Mouse (Mus musculus) spleen, embryonic (tissue): ENCODE data around the gene Lmbr1l.

Source experiments
- CTCF ChIA-PET: fragments of 350-600 bp; sonication (Branson Sonifier 250); formaldehyde crosslinking; loops from one replicate; lab custom pipeline; 2022; lab: Charles Lee

Gene Lmbr1l

GRCm38 (mm10) chr15:98871070-98871915 is 46.7 kb downstream of the Lmbr1l start, which contains the start of gene Kmt2d:
TSS of gene Kmt2d (minus strand) at chr15:98871204.
- CTCF ChIA-PET = no interaction called here

- CTCF ChIA-PET = interaction anchor here (0.6 kb wide), 2 partner anchors 81 to 925 kb away, joined by 4 to 9 read pairs; no protein-coding TSS in a partner anchor
These were observed 47.6 kb downstream of the Lmbr1l start for GRCm38 (mm10) chr15:98870179-98871069.

- CTCF ChIA-PET = interaction anchor here (0.6 kb wide), 2 partner anchors 82 to 924 kb away, joined by 4 to 9 read pairs; no protein-coding TSS in a partner anchor
These were observed 48.5 kb downstream of the Lmbr1l start for GRCm38 (mm10) chr15:98869342-98870178.

GRCm38 (mm10) chr15:98868346-98869063 is 49.5 kb downstream of the Lmbr1l start:
- CTCF ChIA-PET = interaction anchor here (0.6 kb wide), 1 partner anchor 19 kb away, joined by 3 read pairs; no protein-coding TSS in a partner anchor

- CTCF ChIA-PET = no interaction called here
These were observed 50.7 kb downstream of the Lmbr1l start for GRCm38 (mm10) chr15:98867321-98867720.

GRCm38 (mm10) chr15:98866501-98866900 is 51.5 kb downstream of the Lmbr1l start:
- CTCF ChIA-PET = interaction anchor here (0.5 kb wide), 1 partner anchor 34 kb away, joined by 4 read pairs; no protein-coding TSS in a partner anchor

GRCm38 (mm10) chr15:98865771-98866170 is 52.3 kb downstream of the Lmbr1l start:
- CTCF ChIA-PET = no interaction called here

GRCm38 (mm10) chr15:98864951-98865350 is 53.1 kb downstream of the Lmbr1l start:
- CTCF ChIA-PET = no interaction called here

GRCm38 (mm10) chr15:98863451-98863958 is 54.5 kb downstream of the Lmbr1l start:
- CTCF ChIA-PET = no interaction called here

GRCm38 (mm10) chr15:98861701-98862410 is 56.2 kb downstream of the Lmbr1l start:
- CTCF ChIA-PET = no interaction called here

GRCm38 (mm10) chr15:98860921-98861320 is 57.1 kb downstream of the Lmbr1l start:
- CTCF ChIA-PET = no interaction called here

GRCm38 (mm10) chr15:98859319-98860043 is 58.5 kb downstream of the Lmbr1l start:
- CTCF ChIA-PET = no interaction called here

- CTCF ChIA-PET = interaction anchor here (0.9 kb wide), 1 partner anchor 128 kb away, joined by 4 read pairs; no protein-coding TSS in a partner anchor
These were observed 63.8 kb downstream of the Lmbr1l start for GRCm38 (mm10) chr15:98854214-98854613.
